In genomic region chr17:87671890-87672660, GRCm38 (mm10) we compare ENCODE assay signal across 1 mouse cellular context.
TF ChIP-seq lines count a peak whose summit lies in the region.

Gene Msh2, plus strand, starts transcription at chr17:87672330.

TF ChIP-seq in MEL, 35 proteins besides CTCF, POLR2A, EP300 and RAD21 (continued from another document):
- TF ChIP-seq MAZ (IDR thresholded peaks at IDR 0.05; ENCODE audit: low read depth, low read length), result no peak
- TF ChIP-seq MAX (IDR thresholded peaks at IDR 0.05; ENCODE audit: low read length), result no peak; the same call in 1 of the 2 replicates
